Mouse (Mus musculus): ENCODE measurements around the gene Hcfc1r1. TPM values are rescaled to one million over a fixed set of nuclear protein-coding genes. Genes with fewer than 3 reads are reported as not detected.

Hcfc1r1 gene
- total RNA-seq, 4 experiments from 2014 or later, result 128 to 137 (median 134) TPM

DNA sequence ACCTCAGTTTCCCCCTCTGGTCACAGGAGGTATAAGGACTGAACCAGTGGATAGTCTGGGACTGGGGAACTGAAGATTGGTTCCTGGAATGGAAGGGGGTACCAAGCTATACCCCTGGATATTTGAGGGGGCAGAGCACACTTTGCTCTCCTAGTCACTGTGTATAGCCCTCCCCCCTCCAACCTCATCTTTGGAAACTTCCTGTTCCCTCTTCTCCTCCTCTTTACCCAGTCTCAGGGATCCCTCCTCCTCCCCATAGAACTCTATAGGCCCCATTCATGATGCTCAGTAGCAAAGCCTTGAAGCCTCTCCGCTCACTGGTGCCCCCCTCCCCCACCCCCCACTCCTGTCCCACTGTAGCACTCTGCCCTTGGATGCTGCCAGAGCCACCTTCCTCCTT lies 46.1 kb downstream of the Hcfc1r1 start:
- no peak for DNase-seq (ENCODE audit: low spot score in 2 of 2)

DNA sequence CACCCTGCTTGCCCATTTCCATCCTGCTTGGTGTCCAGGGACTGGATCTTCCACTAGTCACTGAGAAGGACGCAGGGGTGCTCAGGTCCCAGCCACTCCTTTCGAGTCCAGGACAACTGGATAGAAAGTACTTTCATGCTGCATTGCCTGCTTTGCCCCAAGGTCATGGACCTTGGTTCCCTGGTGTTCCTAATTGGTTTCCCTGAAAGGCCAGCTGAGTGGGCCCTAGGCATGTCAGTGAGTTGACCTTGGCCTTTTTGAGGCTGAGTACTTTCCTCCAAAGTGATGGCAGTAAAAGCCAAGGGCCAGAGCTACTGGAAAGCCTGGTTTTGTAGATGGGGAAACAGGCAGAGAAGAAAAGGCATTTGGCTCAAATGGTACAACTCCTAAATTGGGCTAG lies 48.5 kb downstream of the Hcfc1r1 start:
- no peak for DNase-seq (ENCODE audit: low spot score in 2 of 2)

DNA sequence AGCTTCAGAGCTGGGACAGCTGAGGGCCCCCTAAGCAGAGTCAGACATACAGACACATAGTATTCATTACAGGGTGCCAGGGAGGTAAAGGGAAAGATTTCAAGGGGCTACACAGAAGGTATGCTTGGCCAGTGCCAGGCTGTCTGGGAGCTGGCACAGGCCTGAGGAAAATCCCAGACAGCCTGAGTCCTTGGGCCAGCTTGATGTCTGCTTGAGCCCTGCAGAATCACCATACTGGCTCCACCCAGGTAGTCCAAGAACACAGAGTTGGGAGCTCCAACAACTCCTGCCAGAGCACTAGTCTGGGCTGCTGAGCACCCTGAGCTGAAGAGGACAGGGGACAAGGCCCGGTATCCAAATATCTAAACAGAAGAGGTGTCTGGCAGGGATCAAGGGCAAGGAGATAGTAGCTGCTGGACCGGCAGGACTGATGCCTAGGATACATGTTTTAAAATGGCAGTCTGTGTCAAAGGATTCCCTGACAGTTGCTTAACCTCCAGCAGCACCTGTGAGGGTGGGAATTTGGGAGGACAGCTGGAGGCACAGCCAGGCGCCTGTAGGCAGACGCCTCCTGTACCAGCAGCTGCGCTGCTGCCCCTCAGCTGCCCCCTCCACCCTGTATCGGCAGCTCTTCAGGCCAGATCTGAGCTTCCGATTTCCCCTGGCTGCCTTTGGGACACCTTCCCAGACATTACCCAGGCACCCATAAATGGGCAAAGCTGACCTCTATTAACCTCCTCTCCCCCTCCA lies 49.2 kb downstream of the Hcfc1r1 start, which contains the start of gene 1520401A03Rik:
Gene 1520401A03Rik (minus strand): TSS at position 408 of the 750 bp plus-strand sequence.
- DNase-seq (ENCODE audit: low spot score in 2 of 2), result no peak

Other genes with a start within 250 kb of the Hcfc1r1 start
- gene Vmn2r117, start 193.9 kb upstream of the Hcfc1r1 start, total RNA-seq (2022), result not detected
- 1 to 10 TPM; 5.9 to 7.1 (median 6.8) TPM for gene Zfp213, start 109.4 kb upstream of the Hcfc1r1 start, total RNA-seq (2022)
- 10 to 100 TPM; 20.6 to 32.1 (median 27.1) TPM for gene Zfp13, start 74.1 kb upstream of the Hcfc1r1 start, total RNA-seq (2022)
- gene Zscan10, start 72.7 kb upstream of the Hcfc1r1 start, total RNA-seq (2022), result not detected
- gene Mmp25, start 28.3 kb upstream of the Hcfc1r1 start, total RNA-seq (2022), result under 1 TPM in 3 of 4 experiments, not detected in 1; 0.16 to 0.20 (median 0.19) TPM
- not detected for gene Bicdl2, start 13.1 kb upstream of the Hcfc1r1 start, total RNA-seq (2022)
- 1 to 10 TPM; 5.9 to 8.2 (median 6.9) TPM for gene Thoc6, start 286 bp downstream of the Hcfc1r1 start, total RNA-seq (2022)
- gene Tnfrsf12a, start 3.9 kb downstream of the Hcfc1r1 start, total RNA-seq (2022), result 1 to 10 TPM; 4.9 to 9.2 (median 7.0) TPM
- under 1 TPM in 1 of 4 experiments, not detected in 3; 0.34 TPM for gene Cldn6, start 5.7 kb downstream of the Hcfc1r1 start, total RNA-seq (2022)
- under 1 TPM in 2 of 4 experiments, not detected in 2; 0.23 to 0.63 TPM for gene Cldn9, start 10.4 kb downstream of the Hcfc1r1 start, total RNA-seq (2022)
- under 1 TPM in 3 of 4 experiments, not detected in 1; 0.11 to 0.57 (median 0.19) TPM for gene 1520401A03Rik, start 49.2 kb downstream of the Hcfc1r1 start, total RNA-seq (2022)
- 1 to 10 TPM; 4.6 to 6.4 (median 5.5) TPM for gene Pkmyt1, start 52.7 kb downstream of the Hcfc1r1 start, total RNA-seq (2022)
- 10 to 100 TPM; 60.6 to 69.2 (median 62.3) TPM for gene Paqr4, start 67.3 kb downstream of the Hcfc1r1 start, total RNA-seq (2022)
- gene Kremen2, start 72.2 kb downstream of the Hcfc1r1 start, total RNA-seq (2022), result 1 to 10 TPM in 2 of 4 experiments, under 1 TPM in 2; 0.78 to 1.4 (median 1.0) TPM
- gene Flywch1, start 98.0 kb downstream of the Hcfc1r1 start, total RNA-seq (2022), result 100 to 1,000 TPM; 423 to 484 (median 468) TPM
- 10 to 100 TPM; 12.2 to 21.3 (median 17.7) TPM for gene Flywch2, start 112.5 kb downstream of the Hcfc1r1 start, total RNA-seq (2022)
- gene Srrm2, start 116.9 kb downstream of the Hcfc1r1 start, total RNA-seq (2022), result 100 to 1,000 TPM; 535 to 585 (median 566) TPM
- gene Elob, start 155.5 kb downstream of the Hcfc1r1 start, total RNA-seq (2022), result 100 to 1,000 TPM; 314 to 398 (median 353) TPM
- gene Prss33, start 162.5 kb downstream of the Hcfc1r1 start, total RNA-seq (2022), result under 1 TPM in 1 of 4 experiments, not detected in 3; 0.30 TPM
- under 1 TPM in 3 of 4 experiments, not detected in 1; 0.39 to 0.87 (median 0.66) TPM for gene Prss32, start 170.3 kb downstream of the Hcfc1r1 start, total RNA-seq (2022)
- 1 to 10 TPM; 1.1 to 3.2 (median 2.0) TPM for gene Prss41, start 170.6 kb downstream of the Hcfc1r1 start, total RNA-seq (2022)
- gene Prss21, start 194.5 kb downstream of the Hcfc1r1 start, total RNA-seq (2022), result not detected
- gene Dcpp1, start 207.3 kb downstream of the Hcfc1r1 start, total RNA-seq (2022), result not detected
- not detected for gene Dcpp2, start 207.3 kb downstream of the Hcfc1r1 start, total RNA-seq (2022)
- not detected for gene Dcpp3, start 243.9 kb downstream of the Hcfc1r1 start, total RNA-seq (2022)